Mouse (Mus musculus): ENCODE measurements around the gene Gm49405.

DNA sequence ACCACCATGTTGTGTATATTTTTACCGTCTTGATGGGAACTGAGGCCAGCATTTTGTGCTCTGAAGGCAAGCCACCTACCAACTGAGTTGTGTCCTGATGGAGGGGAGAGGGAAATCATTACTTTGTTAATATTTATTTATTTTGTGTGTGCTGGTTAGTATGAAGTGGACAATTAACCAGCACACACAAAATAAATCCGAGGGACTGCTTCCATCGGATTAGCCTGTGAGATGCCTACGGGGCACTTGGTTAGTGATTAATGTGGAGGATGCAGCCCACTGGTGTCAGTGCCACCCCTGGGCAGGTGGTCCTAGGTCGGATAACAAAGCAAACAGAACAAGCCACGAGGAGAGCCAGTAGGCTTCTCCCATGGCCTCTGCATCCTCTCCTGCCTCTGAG, 5.5 kb upstream of the Gm49405 start:
- TF ChIP-seq CTCF (IDR thresholded peaks at IDR 0.05; ENCODE audit: borderline replicate concordance, insufficient read depth, low read depth, low read length) (no peak), POLR2A (IDR thresholded peaks at IDR 0.05; ENCODE audit: borderline replicate concordance, insufficient read depth, low read length) (no peak)
